Mouse (Mus musculus) embryo, embryonic 11.5 days (tissue): ENCODE data around the gene Tmem41a.

ENCODE experiments used
- DNase-seq: peaks from one replicate; pipeline ENCODE4 v3.0.0-alpha.2; 2012; ENCODE audit warnings: low read depth, low spot score

Tmem41a gene

GRCm38 (mm10) chr16:21904636-21905035 is 42.7 kb downstream of the Tmem41a start:
- DNase-seq = no peak

DNA sequence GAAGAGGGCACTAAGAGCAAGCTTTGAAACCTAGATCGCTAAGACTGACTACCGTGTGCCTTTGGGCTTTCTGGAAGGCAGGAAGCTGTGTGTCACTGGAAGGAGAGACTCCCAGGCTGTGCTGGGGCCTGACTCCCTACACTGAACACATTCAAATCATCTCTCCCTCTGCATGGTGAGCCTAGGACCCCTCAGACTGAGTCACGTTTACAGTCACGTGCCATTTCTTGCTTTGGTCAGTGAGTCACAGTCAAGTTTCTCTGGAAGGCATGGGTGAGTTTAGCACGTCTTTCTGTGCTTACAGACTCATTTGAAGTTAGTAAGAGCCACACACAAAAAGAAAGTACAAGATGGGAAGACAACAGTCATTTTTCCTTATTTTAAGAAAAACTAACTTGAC is 46.1 kb downstream of the Tmem41a start:
- DNase-seq = no peak

DNA sequence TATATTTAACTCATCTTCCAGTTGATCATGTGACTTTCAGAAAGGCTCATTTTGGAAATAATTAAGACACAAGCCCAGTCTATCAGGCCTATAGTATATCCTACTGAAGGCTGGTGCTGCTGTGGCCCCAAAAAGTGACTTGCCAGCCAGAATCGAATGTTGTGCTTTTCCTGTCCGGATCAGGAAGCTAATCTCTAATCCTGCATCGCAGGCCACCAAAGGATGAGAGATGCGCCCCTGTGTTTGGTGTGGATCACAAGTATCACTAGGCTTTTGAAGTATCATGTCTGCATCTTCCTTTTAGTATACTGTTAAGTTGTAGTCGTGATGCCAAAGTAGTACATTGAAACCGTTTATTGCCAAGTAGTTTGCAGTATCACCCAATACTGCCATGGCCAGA is 53.5 kb downstream of the Tmem41a start:
- DNase-seq = no peak

DNA sequence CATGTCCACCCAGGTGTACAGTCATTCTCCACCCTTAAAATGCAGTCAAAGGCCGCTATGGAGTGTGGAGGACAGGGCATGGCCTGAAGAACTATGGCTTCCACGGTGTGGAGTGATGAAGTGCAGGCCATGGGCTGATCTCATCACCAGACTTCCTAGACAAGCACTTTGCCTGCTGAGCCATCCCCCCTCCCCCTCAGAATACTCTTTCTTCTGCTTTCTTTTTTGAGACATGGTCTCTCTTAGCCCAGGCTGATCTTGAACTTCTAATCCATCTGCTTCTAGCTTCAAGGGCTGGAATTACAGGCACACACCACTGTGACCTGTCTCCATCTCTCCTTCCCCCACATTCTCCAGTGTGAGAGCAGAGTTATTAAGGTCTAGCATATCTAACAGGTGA is 59.8 kb downstream of the Tmem41a start:
- no peak for DNase-seq
